ENCODE assay signal across 10 mouse cellular contexts in the genomic region with DNA sequence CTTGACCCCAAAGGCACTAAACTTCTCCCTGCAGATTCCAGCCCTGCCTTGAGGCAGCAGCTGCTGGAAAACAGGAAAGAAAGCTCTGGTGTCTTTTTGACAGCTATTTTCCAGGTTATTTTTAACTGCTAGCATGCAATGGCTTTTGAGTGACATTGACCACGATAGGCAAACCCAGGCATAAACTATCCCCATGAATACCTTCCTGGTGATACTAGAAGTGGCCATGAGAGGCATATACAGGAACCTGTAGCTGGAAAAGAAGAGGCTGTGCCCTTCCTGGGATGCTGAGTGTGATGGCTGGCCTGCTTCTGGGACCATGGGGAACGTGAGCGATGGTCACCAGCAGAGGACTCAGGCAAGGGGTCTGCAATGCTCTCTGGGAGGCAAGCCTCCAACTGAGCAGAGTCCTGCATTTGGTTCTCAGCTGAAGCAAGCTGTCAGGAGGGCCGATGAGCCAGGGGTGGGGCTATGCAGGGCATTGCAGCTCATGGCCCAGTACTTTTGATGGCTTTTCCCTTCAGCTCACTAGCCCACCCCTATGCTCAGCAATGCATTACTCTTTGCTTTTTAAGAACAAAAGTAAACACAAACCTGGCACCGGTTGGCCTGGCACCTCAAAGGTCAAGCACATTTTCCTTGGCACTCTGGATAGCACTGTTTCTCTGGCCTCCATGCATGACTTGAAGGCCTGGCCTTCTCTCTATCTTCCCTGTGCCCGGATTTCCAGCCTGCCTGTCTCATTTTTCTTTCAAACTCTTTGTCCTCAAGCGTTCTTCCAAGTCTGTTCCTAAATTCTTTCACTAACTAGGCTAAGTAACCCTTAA. TPM values are rescaled to one million over a fixed set of nuclear protein-coding genes. Genes with fewer than 3 reads are reported as not detected.
DNase-seq lines count a peak whose midpoint lies in the region; ATAC-seq lines count a peak whose summit lies in the region.
"Had no signal": no experiment of that assay in that cellular context is flagged by ENCODE, and none has a peak within 500 bp of the region (broad histone marks: within the 10 kb centered on the region; RNA-seq: fewer than 3 reads in every experiment).

No protein-coding gene starts in this region.

- intact Hi-C loops in heart, postnatal 14 days (cut with DNase I), result no loop called here
- intact Hi-C loops in left cerebral cortex, postnatal 25 days (cut with DNase I), result no loop called here

- H3K4me2 ChIP-seq in heart, embryonic 14.5 days (ENCODE audit: low read length), result no peak overlapping the region
- H3K4me2 ChIP-seq in neural tube, embryonic 12.5 days (replicated peaks), result no peak overlapping the region
- no peak overlapping the region for H3K4me2 ChIP-seq in forebrain, embryonic 12.5 days

- H3K36me3 ChIP-seq in heart, embryonic 14.5 days (ENCODE audit: control insufficient read depth, insufficient read depth, low read length), result peaks cover 46% of the 10 kb centered on the region
- H3K36me3 ChIP-seq in neural tube, embryonic 12.5 days, result peaks cover 17% of the 10 kb centered on the region; the same call in 1 of the 2 replicates
- H3K36me3 ChIP-seq in forebrain, embryonic 12.5 days (replicated peaks), result 0 out of 2 replicates have a peak, but pooled peaks cover 7% of the 10 kb centered on the region

- no peak overlapping the region for H3K4me3 ChIP-seq in heart, embryonic 14.5 days (ENCODE audit: control insufficient read depth in 1 of 2, insufficient read depth in 1 of 2, low read depth in 1 of 2, low read length in 2 of 2)
- H3K4me3 ChIP-seq in neural tube, embryonic 12.5 days, result no peak overlapping the region
- H3K4me3 ChIP-seq in forebrain, embryonic 12.5 days (replicated peaks), result no peak overlapping the region

- H3K9me3 ChIP-seq in heart, embryonic 14.5 days (ENCODE audit: control insufficient read depth, low read length), result no peaks in the 10 kb centered on the region
- no peaks in the 10 kb centered on the region for H3K9me3 ChIP-seq in neural tube, embryonic 12.5 days
- no peaks in the 10 kb centered on the region for H3K9me3 ChIP-seq in forebrain, embryonic 12.5 days

- DNase-seq in heart, postnatal 14 days, result no peak
- no peak for DNase-seq in neural tube, embryonic 10.5 days (ENCODE audit: extremely low spot score, low spot score)
- DNase-seq in kidney, postnatal 10 days, result peak; percentile 21
- DNase-seq in lung, postnatal 10 days, result peak; percentile 19
- no peak for DNase-seq in left cerebral cortex, postnatal 25 days (ENCODE audit: low spot score in 2 of 2)
- DNase-seq: left cerebral cortex, postnatal 4 days; retina, postnatal 1 day had no signal

- ATAC-seq in heart, embryonic 14.5 days (ENCODE audit: insufficient number of reproducible peaks, insufficient read depth, low FRiP score, low read depth), result no peak
- ATAC-seq in neural tube, embryonic 12.5 days (ENCODE audit: low FRiP score, low read depth), result 0 out of 2 replicates have a peak, but pooled peaks have one; percentile 16
- no peak for ATAC-seq in forebrain, embryonic 12.5 days (ENCODE audit: low FRiP score)

- WGBS in heart, embryonic 14.5 days, result 59% methylated on average over 7 of the region's 7 CpGs
- WGBS in neural tube, embryonic 12.5 days, result 64% methylated on average over 7 of the region's 7 CpGs
- 78% methylated on average over 7 of the region's 7 CpGs for WGBS in forebrain, embryonic 12.5 days

- H3K27ac ChIP-seq in heart, embryonic 14.5 days (replicated peaks in 1 of 2; ENCODE audit: control insufficient read depth in 1 of 2, insufficient read depth in 1 of 2, low read depth in 2 of 2, low read length in 2 of 2), result peak overlapping the region; percentile 71 to 79
- no peak overlapping the region for H3K27ac ChIP-seq in neural tube, embryonic 12.5 days
- H3K27ac ChIP-seq in forebrain, embryonic 12.5 days, result no peak overlapping the region

- H3K9ac ChIP-seq in heart, embryonic 14.5 days (ENCODE audit: low read length), result no peak overlapping the region
- H3K9ac ChIP-seq in neural tube, embryonic 12.5 days, result no peak overlapping the region
- H3K9ac ChIP-seq in forebrain, embryonic 12.5 days, result no peak overlapping the region

- H3K27me3 ChIP-seq in heart, embryonic 14.5 days (ENCODE audit: control insufficient read depth, insufficient read depth, low read length), result no peaks in the 10 kb centered on the region
- H3K27me3 ChIP-seq in neural tube, embryonic 12.5 days (replicated peaks), result no peaks in the 10 kb centered on the region
- H3K27me3 ChIP-seq in forebrain, embryonic 12.5 days, result no peaks in the 10 kb centered on the region

- H3K4me1 ChIP-seq in heart, embryonic 14.5 days (ENCODE audit: control insufficient read depth in 2 of 2, insufficient read depth in 2 of 2, low read length in 2 of 2), result peaks cover 8 to 14% of the 10 kb centered on the region in 2 experiments
- peaks cover 26% of the 10 kb centered on the region for H3K4me1 ChIP-seq in neural tube, embryonic 12.5 days
- H3K4me1 ChIP-seq in forebrain, embryonic 12.5 days, result peaks cover 11% of the 10 kb centered on the region

RNA-seq across cellular contexts. Expression of a gene that starts 27.9 kb away (rescaled TPM):
- polyA plus RNA-seq in heart, embryonic 14.5 days (2014; fragmentation: Nextera tagmentation; extraction: Ambion mirVana), result 0.09 and 0.13 TPM in 2 replicates
- not detected for total RNA-seq in heart, postnatal 14 days (2021)
- polyA plus RNA-seq in neural tube, embryonic 12.5 days (2016; fragmentation: Nextera tagmentation; extraction: Ambion mirVana), result 0.40 and 0.77 TPM in 2 replicates
- 0.66 and 0.78 TPM in 2 replicates for polyA plus RNA-seq in forebrain, embryonic 12.5 days (2016; fragmentation: Nextera tagmentation; extraction: Ambion mirVana)
- total RNA-seq in left cerebral cortex, postnatal 25 days (2021), result under 1 TPM; 0.44 to 0.50 TPM

RNA-seq across cellular contexts. Expression of a gene that starts 47.6 kb away (rescaled TPM):
- 5.1 and 6.1 TPM in 2 replicates for polyA plus RNA-seq in heart, embryonic 14.5 days (2014; fragmentation: Nextera tagmentation; extraction: Ambion mirVana)
- 1 to 10 TPM; 2.9 to 3.4 TPM for total RNA-seq in heart, postnatal 14 days (2021)
- 8.9 and 10.4 TPM in 2 replicates for polyA plus RNA-seq in neural tube, embryonic 12.5 days (2016; fragmentation: Nextera tagmentation; extraction: Ambion mirVana)
- 6.3 and 6.4 TPM in 2 replicates for polyA plus RNA-seq in forebrain, embryonic 12.5 days (2016; fragmentation: Nextera tagmentation; extraction: Ambion mirVana)
- total RNA-seq in left cerebral cortex, postnatal 25 days (2021), result 1 to 10 TPM; 7.3 to 9.2 TPM

Comparison
In these comparisons a context has a peak if more than half of its experiments do, and no peak if none do; other contexts are left out.
1. H3K27ac ChIP-seq: peak in heart, embryonic 14.5 days (2 of 2); none in neural tube, embryonic 12.5 days (single experiment) and forebrain, embryonic 12.5 days (single experiment).
2. DNase-seq: peak in kidney, postnatal 10 days (single experiment) and lung, postnatal 10 days (single experiment); none in heart, postnatal 14 days (0 of 2), neural tube, embryonic 10.5 days (single experiment) and left cerebral cortex, postnatal 25 days (0 of 2).